Mouse (Mus musculus) mesoderm, embryonic 11.5 days (tissue): Measurements from ENCODE around the gene 0610040J01Rik.
A peak's percentile ranks its signal among the peaks of the same experiment; 100 is the strongest.
"Not testable (repeated sequence)": the region's sequence is repeated elsewhere in the genome, so short reads cannot be mapped to it uniquely, and the experiment has no call there.

Experiments
- DNase-seq: peaks from one replicate; pipeline ENCODE4 v3.0.0-alpha.2; 2012; ENCODE audit warnings: low read depth, low spot score

Gene 0610040J01Rik

GRCm38 (mm10) chr5:63828380-63829185, 16.4 kb downstream of the 0610040J01Rik start:
- DNase-seq, result no peak

- DNase-seq, result no peak
These were observed 18.9 kb downstream of the 0610040J01Rik start for GRCm38 (mm10) chr5:63831054-63831453.

- no peak for DNase-seq
These were observed 21.8 kb downstream of the 0610040J01Rik start for GRCm38 (mm10) chr5:63833955-63834354.

- no peak for DNase-seq
These were observed 22.3 kb downstream of the 0610040J01Rik start for GRCm38 (mm10) chr5:63834435-63834834.

- no peak for DNase-seq
These were observed 25.0 kb downstream of the 0610040J01Rik start for GRCm38 (mm10) chr5:63837115-63837514.

GRCm38 (mm10) chr5:63837851-63838250, 25.7 kb downstream of the 0610040J01Rik start:
- no peak for DNase-seq

- no peak for DNase-seq
These were observed 27.7 kb downstream of the 0610040J01Rik start for GRCm38 (mm10) chr5:63839801-63840416.

- no peak for DNase-seq
These were observed 34.9 kb downstream of the 0610040J01Rik start for GRCm38 (mm10) chr5:63847080-63847479.

GRCm38 (mm10) chr5:63847541-63848226, 35.5 kb downstream of the 0610040J01Rik start:
- DNase-seq, result no peak

GRCm38 (mm10) chr5:63858901-63859300, 46.7 kb downstream of the 0610040J01Rik start:
- no peak for DNase-seq

- DNase-seq, result peak; percentile 14
These were observed 55.3 kb downstream of the 0610040J01Rik start for GRCm38 (mm10) chr5:63867421-63867820.

- peak; percentile 68 for DNase-seq
These were observed 60.2 kb downstream of the 0610040J01Rik start for GRCm38 (mm10) chr5:63872176-63872932.

GRCm38 (mm10) chr5:63874880-63875279, 62.7 kb downstream of the 0610040J01Rik start:
- DNase-seq, result peak; percentile 29

- no peak for DNase-seq
These were observed 63.9 kb downstream of the 0610040J01Rik start for GRCm38 (mm10) chr5:63876081-63876480.

GRCm38 (mm10) chr5:63879026-63879425, 66.9 kb downstream of the 0610040J01Rik start:
- DNase-seq, result no peak

GRCm38 (mm10) chr5:63886292-63886691, 74.1 kb downstream of the 0610040J01Rik start:
- DNase-seq, result no peak

- peak; percentile 69 for DNase-seq
These were observed 74.5 kb downstream of the 0610040J01Rik start for GRCm38 (mm10) chr5:63886709-63887108.

- DNase-seq, result no peak
These were observed 74.9 kb downstream of the 0610040J01Rik start for GRCm38 (mm10) chr5:63887111-63887510.

- DNase-seq, result no peak
These were observed 79.1 kb downstream of the 0610040J01Rik start for GRCm38 (mm10) chr5:63891241-63891640.

- no peak for DNase-seq
These were observed 79.7 kb downstream of the 0610040J01Rik start for GRCm38 (mm10) chr5:63891912-63892311.

GRCm38 (mm10) chr5:63897001-63897819, 85.0 kb downstream of the 0610040J01Rik start:
- not testable (repeated sequence) for DNase-seq
